ENCODE assay signal across 8 mouse cellular contexts in genomic region chr19:4147782-4148490, GRCm38 (mm10). TPM values are rescaled to one million over a fixed set of nuclear protein-coding genes. Genes with fewer than 3 reads are reported as not detected.
DNase-seq lines count a peak whose midpoint lies in the region; ATAC-seq and TF ChIP-seq lines count a peak whose summit lies in the region.

No protein-coding gene starts in this region.

- H3K27me3 ChIP-seq in heart, embryonic 12.5 days (replicated peaks), result no peaks in the 10 kb centered on the region
- H3K27me3 ChIP-seq in heart, postnatal 0 days (ENCODE audit: control insufficient read depth, insufficient read depth, low read length), result no peaks in the 10 kb centered on the region
- H3K27me3 ChIP-seq in midbrain, embryonic 10.5 days (ENCODE audit: low read depth, poor library complexity, severe bottlenecking), result no peaks in the 10 kb centered on the region

- peak overlapping the region; percentile 88 for H3K4me2 ChIP-seq in heart, embryonic 12.5 days
- peak overlapping the region; percentile 88 for H3K4me2 ChIP-seq in heart, postnatal 0 days (ENCODE audit: low read depth, low read length)

- WGBS in heart, embryonic 12.5 days, result 38% methylated on average over 9 of the region's 9 CpGs
- WGBS in heart, postnatal 0 days, result 42% methylated on average over 9 of the region's 9 CpGs
- whole genome bisulfite sequencing in midbrain, embryonic 10.5 days, result 34% methylated on average over 9 of the region's 9 CpGs

- no peak for TF ChIP-seq EP300 in heart, postnatal 0 days (IDR thresholded peaks at IDR 0.05; ENCODE audit: low read depth)

- peaks cover 39% of the 10 kb centered on the region for H3K4me1 ChIP-seq in heart, embryonic 12.5 days (replicated peaks)
- H3K4me1 ChIP-seq in heart, postnatal 0 days (ENCODE audit: control insufficient read depth, insufficient read depth), result peaks cover 20% of the 10 kb centered on the region
- peaks cover 31% of the 10 kb centered on the region for H3K4me1 ChIP-seq in midbrain, embryonic 10.5 days

- 0 out of 2 replicates have a peak, but pooled peaks cover 5% of the 10 kb centered on the region for H3K9me3 ChIP-seq in heart, embryonic 12.5 days (replicated peaks)
- no peaks in the 10 kb centered on the region for H3K9me3 ChIP-seq in heart, postnatal 0 days (replicated peaks; ENCODE audit: control insufficient read depth, low read length)
- H3K9me3 ChIP-seq in midbrain, embryonic 10.5 days (replicated peaks), result peaks cover 6% of the 10 kb centered on the region; the same call in 1 of the 2 replicates

- peak overlapping the region; percentile 97 for H3K4me3 ChIP-seq in heart, embryonic 12.5 days
- H3K4me3 ChIP-seq in heart, postnatal 0 days (ENCODE audit: low read depth, low read length), result peak overlapping the region; percentile 97
- peak overlapping the region; percentile 84 for H3K4me3 ChIP-seq in midbrain, embryonic 10.5 days

- DNase-seq in heart, adult 9 months (ENCODE audit: low spot score in 2 of 2), result no peak
- DNase-seq in adipocyte (ENCODE audit: low spot score), result peak; percentile 42
- DNase-seq in heart, postnatal 0 days (ENCODE audit: low spot score), result no peak
- DNase-seq in midbrain, embryonic 10.5 days (ENCODE audit: low spot score), result no peak
- no peak for DNase-seq in right cerebral cortex, postnatal 10 days (ENCODE audit: low spot score in 2 of 2)
- no peak for DNase-seq in lung, adult 18-20 months

- peak overlapping the region; percentile 97; the same call in 1 of the 2 replicates for H3K9ac ChIP-seq in heart, embryonic 12.5 days
- peak overlapping the region; percentile 96; the same call in 1 of the 2 replicates for H3K9ac ChIP-seq in heart, postnatal 0 days (replicated peaks; ENCODE audit: low read depth, low read length)

- TF ChIP-seq CTCF in heart, postnatal 0 days (IDR thresholded peaks at IDR 0.05; ENCODE audit: low read depth), result no peak

- H3K27ac ChIP-seq in heart, embryonic 12.5 days (ENCODE audit: poor library complexity, severe bottlenecking), result no peak overlapping the region
- peak overlapping the region; percentile 89 for H3K27ac ChIP-seq in heart, postnatal 0 days (ENCODE audit: low read depth)
- H3K27ac ChIP-seq in midbrain, embryonic 10.5 days (replicated peaks), result peak overlapping the region; percentile 87

- H3K36me3 ChIP-seq in heart, embryonic 12.5 days, result peaks cover 31% of the 10 kb centered on the region
- H3K36me3 ChIP-seq in heart, postnatal 0 days (replicated peaks; ENCODE audit: control insufficient read depth, insufficient read depth, low read length), result peaks cover 25% of the 10 kb centered on the region
- peaks cover 31% of the 10 kb centered on the region for H3K36me3 ChIP-seq in midbrain, embryonic 10.5 days

- no peak for ATAC-seq in heart, embryonic 12.5 days (ENCODE audit: insufficient number of reproducible peaks, low FRiP score)
- ATAC-seq in heart, postnatal 0 days (ENCODE audit: insufficient read depth, low read depth), result no peak
- no peak for ATAC-seq in megakaryocyte-erythroid progenitor cell, adult 5-6 weeks (replicated peaks; ENCODE audit: low FRiP score, low TSS enrichment, poor library complexity, severe bottlenecking)

RNA-seq across cellular contexts. Expression of gene Coro1b, which starts 0.5 kb away (rescaled TPM):
- polyA plus RNA-seq in heart, embryonic 12.5 days (2016; fragmentation: Nextera tagmentation; extraction: Ambion mirVana), result 115 and 122 TPM in 2 replicates
- 120 and 144 TPM in 2 replicates for total RNA-seq in heart, postnatal 0 days (2014; rRNA removed; ENCODE audit: low replicate concordance)
- 97.2 and 102 TPM in 2 replicates for polyA plus RNA-seq in heart, postnatal 0 days (2015; fragmentation: Nextera tagmentation; extraction: Ambion mirVana)
- polyA plus RNA-seq in midbrain, embryonic 10.5 days (2016; fragmentation: Nextera tagmentation; extraction: Ambion mirVana), result 133 and 138 TPM in 2 replicates
- total RNA-seq in megakaryocyte-erythroid progenitor cell, adult 5-6 weeks (2014; fragmentation: Nextera tagmentation), result 103 and 123 TPM in 2 replicates
- total RNA-seq in megakaryocyte-erythroid progenitor cell, adult 5-6 weeks (2017), result 42.8 and 97.1 TPM in 2 replicates

RNA-seq across cellular contexts. Expression of gene Cabp4, which starts 4.1 kb away (rescaled TPM):
- polyA plus RNA-seq in heart, embryonic 12.5 days (2016; fragmentation: Nextera tagmentation; extraction: Ambion mirVana), result 0.13 TPM in 1 of 2 replicates, not detected in the other
- total RNA-seq in heart, postnatal 0 days (2014; rRNA removed; ENCODE audit: low replicate concordance), result not detected in 2 replicates
- 0.07 and 0.11 TPM in 2 replicates for polyA plus RNA-seq in heart, postnatal 0 days (2015; fragmentation: Nextera tagmentation; extraction: Ambion mirVana)
- not detected in 2 replicates for polyA plus RNA-seq in midbrain, embryonic 10.5 days (2016; fragmentation: Nextera tagmentation; extraction: Ambion mirVana)
- 0.39 and 1.5 TPM in 2 replicates for total RNA-seq in megakaryocyte-erythroid progenitor cell, adult 5-6 weeks (2014; fragmentation: Nextera tagmentation)
- not detected in 2 replicates for total RNA-seq in megakaryocyte-erythroid progenitor cell, adult 5-6 weeks (2017)

RNA-seq across cellular contexts. Expression of gene Ptprcap, which starts 5.5 kb away (rescaled TPM):
- 0.73 and 1.1 TPM in 2 replicates for polyA plus RNA-seq in heart, embryonic 12.5 days (2016; fragmentation: Nextera tagmentation; extraction: Ambion mirVana)
- total RNA-seq in heart, postnatal 0 days (2014; rRNA removed; ENCODE audit: low replicate concordance), result 13.5 TPM in 1 of 2 replicates, not detected in the other
- polyA plus RNA-seq in heart, postnatal 0 days (2015; fragmentation: Nextera tagmentation; extraction: Ambion mirVana), result 0.46 and 1.1 TPM in 2 replicates
- 0.67 TPM in 1 of 2 replicates, not detected in the other for polyA plus RNA-seq in midbrain, embryonic 10.5 days (2016; fragmentation: Nextera tagmentation; extraction: Ambion mirVana)
- total RNA-seq in megakaryocyte-erythroid progenitor cell, adult 5-6 weeks (2014; fragmentation: Nextera tagmentation), result 53.0 and 63.6 TPM in 2 replicates
- total RNA-seq in megakaryocyte-erythroid progenitor cell, adult 5-6 weeks (2017), result 104 and 112 TPM in 2 replicates

RNA-seq across cellular contexts. Expression of gene Gpr152, which starts 8.3 kb away (rescaled TPM):
- polyA plus RNA-seq in heart, embryonic 12.5 days (2016; fragmentation: Nextera tagmentation; extraction: Ambion mirVana), result not detected in 2 replicates
- not detected in 2 replicates for total RNA-seq in heart, postnatal 0 days (2014; rRNA removed; ENCODE audit: low replicate concordance)
- 0.03 TPM in 2 replicates for polyA plus RNA-seq in heart, postnatal 0 days (2015; fragmentation: Nextera tagmentation; extraction: Ambion mirVana)
- polyA plus RNA-seq in midbrain, embryonic 10.5 days (2016; fragmentation: Nextera tagmentation; extraction: Ambion mirVana), result not detected in 2 replicates
- not detected in 2 replicates for total RNA-seq in megakaryocyte-erythroid progenitor cell, adult 5-6 weeks (2014; fragmentation: Nextera tagmentation)
- total RNA-seq in megakaryocyte-erythroid progenitor cell, adult 5-6 weeks (2017), result not detected in 2 replicates

RNA-seq across cellular contexts. Expression of gene Rps6kb2, which starts 15.2 kb away (rescaled TPM):
- 52.9 and 55.7 TPM in 2 replicates for polyA plus RNA-seq in heart, embryonic 12.5 days (2016; fragmentation: Nextera tagmentation; extraction: Ambion mirVana)
- total RNA-seq in heart, postnatal 0 days (2014; rRNA removed; ENCODE audit: low replicate concordance), result 34.2 and 62.0 TPM in 2 replicates
- 32.9 and 35.2 TPM in 2 replicates for polyA plus RNA-seq in heart, postnatal 0 days (2015; fragmentation: Nextera tagmentation; extraction: Ambion mirVana)
- 58.8 and 71.4 TPM in 2 replicates for polyA plus RNA-seq in midbrain, embryonic 10.5 days (2016; fragmentation: Nextera tagmentation; extraction: Ambion mirVana)
- 60.4 and 60.9 TPM in 2 replicates for total RNA-seq in megakaryocyte-erythroid progenitor cell, adult 5-6 weeks (2014; fragmentation: Nextera tagmentation)
- total RNA-seq in megakaryocyte-erythroid progenitor cell, adult 5-6 weeks (2017), result 14.7 and 39.7 TPM in 2 replicates
